Mouse (Mus musculus) midbrain, embryonic 11.5 days (tissue): ENCODE measurements around the gene Dmxl2. TPM values are rescaled to one million over a fixed set of nuclear protein-coding genes. Genes with fewer than 3 reads are reported as not detected.

Source experiments
- ATAC-seq: fragments of 200-750 bp; cut with Nextera tagmentation; 2 replicates; pipeline ENCODE4 v1.8.0; 2017; ENCODE audit warnings: moderate TSS enrichment, moderate library complexity; ENCODE audit not compliant: low FRiP score
- DNase-seq: peaks from one replicate; pipeline ENCODE4 v3.0.0; 2015; ENCODE audit warnings: low spot score; ENCODE audit errors: missing footprints
- H3K27ac ChIP-seq: fragments of 300-500 bp; sonication (generic); 2 replicates; pipeline ENCODE4 v1.5.1; 2014; ENCODE audit warnings: low read depth, low read length
- H3K27me3 ChIP-seq: fragments of 300-500 bp; sonication (generic); 2 replicates; pipeline ENCODE4 v1.6.1; 2014; ENCODE audit warnings: mild to moderate bottlenecking, low read length, moderate library complexity, mixed read lengths; ENCODE audit not compliant: control insufficient read depth, insufficient read depth
- H3K36me3 ChIP-seq: fragments of 300-500 bp; sonication (generic); 2 replicates; pipeline ENCODE4 v1.6.1; 2014; ENCODE audit warnings: mild to moderate bottlenecking, low read length, moderate library complexity, mixed read lengths; ENCODE audit not compliant: control insufficient read depth, insufficient read depth
- H3K4me1 ChIP-seq: fragments of 300-500 bp; sonication (generic); 2 replicates; pipeline ENCODE4 v1.6.1; 2014; ENCODE audit warnings: low read length; ENCODE audit not compliant: control insufficient read depth, insufficient read depth
- H3K4me2 ChIP-seq: fragments of 300-500 bp; sonication (generic); 2 replicates; pipeline ENCODE4 v1.6.1; 2014; ENCODE audit warnings: mild to moderate bottlenecking, moderate library complexity
- H3K4me3 ChIP-seq: fragments of 300-500 bp; sonication (generic); 2 replicates; pipeline ENCODE4 v1.5.1; 2014; ENCODE audit warnings: low read depth, low read length
- H3K9ac ChIP-seq: fragments of 300-500 bp; sonication (generic); 2 replicates; pipeline ENCODE4 v1.6.1; 2014; ENCODE audit warnings: low read length
- H3K9me3 ChIP-seq: fragments of 300-500 bp; sonication (generic); 2 replicates; pipeline ENCODE4 v1.6.1; 2016; ENCODE audit warnings: low read length; ENCODE audit not compliant: control insufficient read depth
- WGBS: fragments of 180-500 bp; shearing (Covaris S2); extraction: QIAGEN DNeasy Blood & Tissue Kit; methylation state at CpG from one replicate; pipeline ENCODE4 v1.1.7; 2014; 5-methylcytosine and 5-hydroxymethylcytosine counted together
- polyA plus RNA-seq: library from polyadenylated mRNA; unstranded; fragments of >200 nt; fragmentation: Nextera tagmentation; extraction: Ambion mirVana; gene quantifications from 2 replicates; pipeline ENCODE4 v1.2.1, GENCODE M21; 2014

Dmxl2 gene
- polyA plus RNA-seq, 1 experiment from 2014 or later = 16.6 TPM

DNA sequence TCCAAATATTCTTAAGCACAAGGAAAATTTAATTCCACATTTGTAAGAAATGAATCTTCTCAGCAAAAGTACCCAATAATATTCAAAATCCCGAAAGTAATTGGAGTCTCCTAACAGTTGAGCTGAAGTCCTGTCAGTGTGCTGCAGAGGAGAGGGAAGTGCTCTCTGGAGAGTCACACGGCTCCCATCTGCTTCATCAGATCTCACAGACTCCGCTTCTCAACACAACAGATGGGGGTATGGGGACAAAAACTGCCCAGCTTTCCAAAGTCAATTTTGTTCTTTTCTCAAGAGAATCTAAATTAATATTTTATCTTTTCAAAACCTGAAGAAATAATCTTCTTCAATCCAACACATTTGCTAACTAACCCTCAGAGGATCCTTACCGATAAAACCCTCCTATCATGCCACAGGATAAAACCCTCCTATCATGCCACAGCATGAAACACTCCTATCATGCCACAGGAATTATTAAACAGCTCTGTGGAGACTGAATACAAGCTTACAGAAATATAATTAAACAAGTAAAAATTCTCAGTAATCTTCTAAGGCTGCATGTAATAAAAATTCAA, 37.9 kb downstream of the Dmxl2 start:
- Histone ChIP-seq H3K27ac (no peak overlapping the region), H3K36me3 (no peaks in the 10 kb centered on the region), H3K9me3 (no peaks in the 10 kb centered on the region), H3K4me1 (no peaks in the 10 kb centered on the region), H3K9ac (no peak overlapping the region), H3K4me2 (no peak overlapping the region), H3K4me3 (no peak overlapping the region), H3K27me3 (no peaks in the 10 kb centered on the region)
- WGBS = 81% methylated on average over 4 of the region's 4 CpGs
- ATAC-seq (no peak), DNase-seq (no peak)

GRCm38 (mm10) chr9:54439015-54439414, 62.4 kb downstream of the Dmxl2 start:
- Histone ChIP-seq H3K9me3 (no peaks in the 10 kb centered on the region), H3K4me2 (no peak overlapping the region), H3K9ac (no peak overlapping the region), H3K27ac (no peak overlapping the region), H3K4me3 (no peak overlapping the region), H3K27me3 (no peaks in the 10 kb centered on the region), H3K36me3 (no peaks in the 10 kb centered on the region), H3K4me1 (no peaks in the 10 kb centered on the region)
- 85% methylated on average over 6 of the region's 6 CpGs for WGBS
- DNase-seq (no peak), ATAC-seq (no peak)

DNA sequence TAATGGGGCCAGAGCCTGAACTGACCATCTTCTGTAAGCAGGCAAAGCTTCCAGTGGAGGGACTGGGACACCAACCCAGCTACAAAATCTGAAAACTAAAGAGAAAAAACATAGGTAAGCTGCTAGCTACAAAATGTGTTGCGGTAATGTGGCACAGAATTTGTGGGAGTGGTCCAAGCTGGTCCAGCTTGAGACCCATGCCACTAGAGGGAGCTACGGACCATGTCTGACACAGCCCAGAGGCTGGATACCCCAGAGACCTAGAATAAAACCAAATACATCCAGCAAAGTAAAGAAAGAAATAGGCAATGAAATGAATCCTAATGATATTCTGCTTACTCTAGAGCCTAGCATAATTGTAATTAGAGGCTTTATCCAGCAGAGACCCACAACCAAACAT, 63.2 kb downstream of the Dmxl2 start:
- WGBS = 37% methylated on average over 2 of the region's 2 CpGs
- Histone ChIP-seq H3K9me3 (no peaks in the 10 kb centered on the region), H3K36me3 (no peaks in the 10 kb centered on the region), H3K27ac (no peak overlapping the region), H3K27me3 (no peaks in the 10 kb centered on the region), H3K4me2 (no peak overlapping the region), H3K9ac (no peak overlapping the region), H3K4me1 (no peaks in the 10 kb centered on the region), H3K4me3 (no peak overlapping the region)
- ATAC-seq = peak; percentile 70
- peak; percentile 86 for DNase-seq

- Histone ChIP-seq H3K9ac (no peak overlapping the region), H3K4me1 (no peaks in the 10 kb centered on the region), H3K4me2 (no peak overlapping the region), H3K4me3 (no peak overlapping the region), H3K27ac (no peak overlapping the region), H3K36me3 (no peaks in the 10 kb centered on the region), H3K27me3 (no peaks in the 10 kb centered on the region), H3K9me3 (no peaks in the 10 kb centered on the region)
- DNase-seq (no peak), ATAC-seq (no peak)
- WGBS = 90% methylated on average over 2 of the region's 2 CpGs
These were observed 85.2 kb downstream of the Dmxl2 start for GRCm38 (mm10) chr9:54416238-54416637.

DNA sequence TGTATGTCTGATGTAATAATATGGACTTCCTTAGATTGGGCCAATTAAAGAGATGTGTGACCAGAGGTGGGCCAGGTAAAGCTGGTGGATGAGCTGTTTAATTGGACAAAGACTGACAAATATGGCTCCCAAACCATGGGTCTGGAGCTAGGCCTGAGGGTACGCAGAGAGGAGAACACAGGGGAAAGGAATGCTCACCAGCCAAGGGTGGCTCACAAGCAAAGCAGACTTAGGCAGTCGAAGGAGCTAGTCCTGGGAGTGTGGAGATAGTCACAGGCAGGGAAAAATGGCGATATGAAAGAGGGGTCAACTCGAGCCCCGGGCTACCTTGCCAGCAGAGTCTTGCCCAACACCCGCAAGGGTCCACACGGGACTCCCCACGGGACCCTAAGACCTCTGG, 144.7 kb downstream of the Dmxl2 start:
- H3K9me3 ChIP-seq = no peaks in the 10 kb centered on the region
- no peaks in the 10 kb centered on the region for H3K27me3 ChIP-seq
- H3K4me2 ChIP-seq = no peak overlapping the region
- H3K9ac ChIP-seq = no peak overlapping the region
- DNase-seq (no peak), ATAC-seq (no peak)
- H3K4me3 ChIP-seq = no peak overlapping the region
- 91% methylated on average over 7 of the region's 8 CpGs for WGBS
- H3K36me3 ChIP-seq = no peaks in the 10 kb centered on the region
- no peaks in the 10 kb centered on the region for H3K4me1 ChIP-seq
- no peak overlapping the region for H3K27ac ChIP-seq

DNA sequence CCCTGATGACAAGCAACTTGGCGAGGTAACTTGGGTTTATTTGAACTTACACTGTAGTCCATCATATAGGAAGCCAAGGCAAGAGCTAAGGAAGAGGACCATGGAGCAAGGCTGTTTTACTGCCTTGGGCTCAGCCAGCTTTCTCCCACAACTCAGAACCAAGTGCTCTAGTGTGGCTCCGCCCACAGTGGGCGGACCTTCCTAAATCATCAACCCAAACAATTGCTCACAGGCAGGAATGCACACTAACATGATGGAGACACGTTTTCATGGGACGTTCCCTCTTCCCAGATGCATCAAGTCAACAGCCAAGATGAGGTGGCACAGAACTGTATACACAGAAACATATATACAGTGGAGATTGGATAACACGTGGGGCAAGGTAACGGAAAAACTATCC, 159.4 kb downstream of the Dmxl2 start:
- ATAC-seq (no peak), DNase-seq (no peak)
- no peaks in the 10 kb centered on the region for H3K27me3 ChIP-seq
- no peak overlapping the region for H3K27ac ChIP-seq
- no peak overlapping the region for H3K9ac ChIP-seq
- no peak overlapping the region for H3K4me2 ChIP-seq
- H3K4me3 ChIP-seq = no peak overlapping the region
- no peaks in the 10 kb centered on the region for H3K36me3 ChIP-seq
- no peaks in the 10 kb centered on the region for H3K9me3 ChIP-seq
- WGBS = 81% methylated on average over 7 of the region's 7 CpGs
- H3K4me1 ChIP-seq = no peaks in the 10 kb centered on the region

DNA sequence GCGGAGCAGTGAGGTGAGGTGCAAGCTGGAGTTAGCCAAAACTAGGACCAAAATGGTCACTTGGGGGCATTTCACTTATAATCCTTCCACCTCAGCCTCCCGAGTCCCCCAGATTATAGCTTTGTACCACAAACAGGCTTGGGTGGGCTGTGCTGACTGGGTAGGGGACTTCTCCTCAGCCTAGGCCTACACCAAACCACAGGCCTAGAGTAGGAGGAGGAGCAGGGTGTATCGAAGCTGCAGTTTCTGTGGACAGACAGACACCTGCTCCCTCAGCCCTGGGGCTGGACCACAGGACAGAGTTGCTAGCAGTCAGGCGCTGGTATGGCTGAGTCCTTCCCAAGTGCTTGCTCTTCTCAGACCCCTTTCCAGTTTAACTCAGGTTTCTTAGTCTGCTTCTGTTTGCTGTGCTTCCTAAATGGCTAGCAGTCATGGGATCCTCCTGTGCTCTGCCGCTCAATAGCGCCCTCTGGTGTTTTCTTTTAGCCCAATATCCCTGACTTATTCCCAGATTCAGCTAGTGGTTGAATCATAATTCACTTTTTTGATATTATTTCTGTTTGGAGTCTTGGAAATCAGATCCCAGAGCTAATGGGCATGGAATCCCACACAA, 164.8 kb downstream of the Dmxl2 start:
- Histone ChIP-seq H3K27me3 (no peaks in the 10 kb centered on the region), H3K9ac (no peak overlapping the region), H3K36me3 (no peaks in the 10 kb centered on the region), H3K9me3 (no peaks in the 10 kb centered on the region), H3K4me2 (no peak overlapping the region), H3K4me1 (no peaks in the 10 kb centered on the region), H3K4me3 (no peak overlapping the region), H3K27ac (no peak overlapping the region)
- 45% methylated on average over 6 of the region's 6 CpGs for WGBS
- DNase-seq = peak; percentile 95
- peak; percentile 50 for ATAC-seq

DNA sequence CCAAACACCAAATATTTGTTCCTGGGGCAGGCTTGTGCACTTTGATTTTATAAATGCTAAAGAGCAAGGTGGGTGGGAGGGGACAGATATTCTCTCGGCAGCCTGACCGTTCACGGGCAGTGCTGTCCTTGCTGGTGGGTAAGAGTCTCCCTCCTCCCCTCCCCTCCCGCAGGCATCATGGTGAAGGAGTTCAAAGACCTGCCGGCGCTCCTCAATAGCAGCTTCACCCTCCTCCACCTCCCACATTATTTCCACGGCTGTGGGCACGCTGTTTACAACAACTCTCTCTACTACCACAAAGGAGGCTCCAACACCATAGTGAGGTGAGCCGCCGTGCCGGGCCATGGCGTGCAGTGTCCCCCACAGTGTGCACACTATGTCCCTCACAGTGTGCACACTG, 165.8 kb downstream of the Dmxl2 start:
- Histone ChIP-seq H3K4me3 (no peak overlapping the region), H3K4me2 (no peak overlapping the region), H3K9ac (no peak overlapping the region), H3K36me3 (no peaks in the 10 kb centered on the region), H3K4me1 (no peaks in the 10 kb centered on the region), H3K9me3 (no peaks in the 10 kb centered on the region), H3K27me3 (no peaks in the 10 kb centered on the region), H3K27ac (no peak overlapping the region)
- 0 out of 2 replicates have a peak, but pooled peaks have one; percentile 19 for ATAC-seq
- 60% methylated on average over 12 of the region's 12 CpGs for WGBS
- DNase-seq = no peak

DNA sequence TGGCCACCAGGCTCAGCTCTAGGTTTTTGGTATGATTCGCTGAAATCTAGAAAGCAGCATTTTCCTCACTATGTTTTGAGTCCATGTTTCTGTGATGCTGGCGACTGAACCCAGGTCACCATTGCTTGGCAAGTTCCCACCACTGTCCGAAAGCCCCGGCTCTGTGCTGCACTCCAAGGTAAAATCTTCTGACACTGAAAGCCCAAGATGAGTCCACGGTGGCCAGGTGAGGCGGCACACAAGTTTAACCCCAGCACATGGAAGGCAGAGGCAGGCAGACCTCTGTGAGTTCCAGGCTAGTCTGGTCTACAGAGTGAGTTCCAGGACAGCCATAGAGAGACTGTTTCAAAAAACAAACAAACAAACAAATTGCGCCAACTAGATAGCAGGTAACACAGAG, 172.2 kb downstream of the Dmxl2 start:
- Histone ChIP-seq H3K36me3 (no peaks in the 10 kb centered on the region), H3K4me1 (no peaks in the 10 kb centered on the region), H3K9me3 (no peaks in the 10 kb centered on the region), H3K4me3 (no peak overlapping the region), H3K9ac (no peak overlapping the region), H3K4me2 (no peak overlapping the region), H3K27me3 (no peaks in the 10 kb centered on the region), H3K27ac (no peak overlapping the region)
- 94% methylated on average over 7 of the region's 7 CpGs for WGBS
- no peak for ATAC-seq
- DNase-seq = no peak
